Mouse (Mus musculus) heart, postnatal 36 days (tissue): ENCODE results near the gene Ctnnd2. TPM values are rescaled to one million over a fixed set of nuclear protein-coding genes. Genes with fewer than 3 reads are reported as not detected.

ENCODE experiments used
- DNase-seq, 2 experiments: peaks; one replicate each; pipeline ENCODE4 v3.0.0; 2021 to 2022
- intact Hi-C: fragments of 180-260 bp; cut with DNase I; formaldehyde crosslinking; loops from one replicate; pipeline ENCODE4 v1.15.1; 2025
- total RNA-seq, 2 experiments: library from RNA; stranded (reverse); gene quantifications; 2 replicates each; pipeline ENCODE4 v1.2.3; 2021

Ctnnd2 gene
- total RNA-seq, 2 experiments from 2014 or later = 0.11 to 0.25 TPM

DNA sequence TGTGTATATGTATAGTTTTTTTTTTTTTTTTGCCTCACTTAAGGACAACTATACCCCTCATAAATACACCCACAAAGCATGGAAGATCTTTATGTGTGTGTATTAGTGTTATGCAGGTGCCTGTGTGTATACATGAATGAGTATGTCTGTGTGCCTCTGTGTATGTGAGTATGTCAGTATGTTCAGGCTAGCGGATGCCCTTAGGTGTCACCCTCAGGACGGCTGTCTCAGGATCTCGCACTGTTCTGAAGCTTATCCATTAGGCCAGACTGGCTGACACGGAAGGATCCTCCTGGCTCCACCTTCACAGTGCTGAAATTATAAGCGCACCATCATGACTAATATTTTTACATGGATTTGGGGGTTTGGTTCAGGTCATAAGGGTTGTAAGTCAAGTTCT is 202.5 kb downstream of the Ctnnd2 start:
- no peak for DNase-seq
- intact Hi-C loops = no loop called here

- intact Hi-C loops = no loop called here
- DNase-seq = no peak
Measured at GRCm38 (mm10) chr15:30383075-30383842, 210.9 kb downstream of the Ctnnd2 start.

DNA sequence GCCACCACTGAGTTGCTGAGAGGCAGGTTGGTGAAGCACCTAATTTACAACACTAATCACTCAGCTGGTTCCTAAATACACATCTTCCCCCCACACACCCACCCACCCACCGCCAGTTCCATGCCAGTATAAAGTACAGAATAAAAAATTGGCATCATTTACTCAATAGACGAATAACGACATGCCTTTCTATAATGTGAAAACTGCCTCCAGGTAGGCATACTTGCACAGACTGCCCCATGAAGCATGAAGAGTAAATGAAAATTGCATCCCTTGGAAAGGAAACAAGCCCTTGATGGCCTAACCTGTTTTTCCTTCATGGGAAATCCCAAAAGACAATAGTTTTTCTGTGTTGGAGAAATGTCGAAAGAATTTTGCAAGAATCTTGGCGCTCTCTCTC is 212.0 kb downstream of the Ctnnd2 start:
- DNase-seq = no peak
- intact Hi-C loops = no loop called here

DNA sequence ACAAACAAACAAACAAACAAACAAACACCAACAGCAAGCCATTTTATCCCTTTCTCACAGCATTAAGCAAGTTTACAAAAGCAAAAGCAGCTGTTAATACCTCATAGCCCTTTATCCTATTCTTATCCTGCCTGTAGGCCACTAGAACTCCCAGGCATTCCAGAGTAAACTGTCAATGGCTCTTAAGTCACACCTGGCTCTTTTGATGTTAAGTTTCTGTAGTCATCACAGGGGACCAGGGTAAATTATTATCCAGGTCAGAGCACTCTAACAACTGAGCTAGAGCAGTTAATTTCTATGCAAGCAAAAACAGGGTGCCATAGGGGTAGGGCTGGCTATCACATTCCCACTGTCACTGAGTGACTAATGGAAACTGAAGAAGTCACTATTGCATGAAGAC is 214.1 kb downstream of the Ctnnd2 start:
- intact Hi-C loops = no loop called here
- no peak for DNase-seq

- intact Hi-C loops = no loop called here
- no peak for DNase-seq
Measured at GRCm38 (mm10) chr15:30387244-30387643, 214.9 kb downstream of the Ctnnd2 start.

DNA sequence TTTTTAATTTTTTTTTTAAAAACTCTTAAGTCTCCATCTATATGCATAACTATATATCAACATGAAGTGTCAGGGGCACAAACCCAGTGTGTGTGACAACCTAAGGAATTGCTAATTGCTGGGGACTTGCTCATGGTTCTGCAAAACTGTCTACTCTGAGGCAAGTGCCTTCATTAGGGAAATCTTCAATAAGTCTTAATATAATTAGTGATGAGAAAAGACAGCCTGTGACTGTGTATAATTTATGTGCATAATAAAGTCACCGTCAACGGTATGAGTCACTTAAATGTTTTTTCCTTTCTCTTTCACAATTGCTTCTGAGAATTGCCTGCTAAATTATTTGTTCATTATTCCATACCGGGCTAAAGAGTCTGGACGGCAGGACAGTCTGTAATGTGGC is 228.7 kb downstream of the Ctnnd2 start:
- intact Hi-C loops = no loop called here

DNA sequence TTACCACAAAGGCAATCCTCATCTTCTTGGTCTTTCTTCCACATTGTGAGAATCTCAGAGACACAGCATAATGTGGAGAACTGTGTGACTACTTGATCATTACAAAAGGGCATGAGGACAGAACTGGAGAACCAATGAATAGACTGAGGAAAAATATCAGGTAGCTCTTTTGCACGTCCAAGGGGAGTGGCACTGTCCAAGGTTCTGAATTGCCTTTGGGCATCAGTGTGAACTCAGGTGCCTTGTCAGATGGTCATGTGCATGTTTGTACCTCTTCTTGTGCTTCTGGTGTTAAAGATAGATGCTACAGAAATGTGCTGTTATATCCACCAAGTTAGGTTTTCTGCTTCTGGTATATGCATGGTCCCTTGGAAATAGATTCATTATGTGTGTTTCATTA is 233.9 kb downstream of the Ctnnd2 start:
- intact Hi-C loops = no loop called here
- DNase-seq = no peak

More for the DNA sequence above, 228.7 kb downstream of the Ctnnd2 start:
- no peak for DNase-seq

GRCm38 (mm10) chr15:30423146-30423545 is 250.8 kb downstream of the Ctnnd2 start:
- intact Hi-C loops = loop anchor here (10.0 kb wide), 1 partner anchor 842 kb away; no protein-coding TSS in a partner anchor
- no peak for DNase-seq

GRCm38 (mm10) chr15:30424290-30424689 is 251.9 kb downstream of the Ctnnd2 start:
- intact Hi-C loops = loop anchor here (10.0 kb wide), 1 partner anchor 841 kb away; no protein-coding TSS in a partner anchor
- no peak for DNase-seq

GRCm38 (mm10) chr15:30427342-30427741 is 254.9 kb downstream of the Ctnnd2 start:
- peak in 1 of 2 experiments; percentile 15 for DNase-seq
- intact Hi-C loops = loop anchor here (5.0 to 10.0 kb wide), 2 partner anchors 315 to 837 kb away; no protein-coding TSS in a partner anchor

GRCm38 (mm10) chr15:30439045-30439444 is 266.7 kb downstream of the Ctnnd2 start:
- DNase-seq = no peak
- intact Hi-C loops = no loop called here

DNA sequence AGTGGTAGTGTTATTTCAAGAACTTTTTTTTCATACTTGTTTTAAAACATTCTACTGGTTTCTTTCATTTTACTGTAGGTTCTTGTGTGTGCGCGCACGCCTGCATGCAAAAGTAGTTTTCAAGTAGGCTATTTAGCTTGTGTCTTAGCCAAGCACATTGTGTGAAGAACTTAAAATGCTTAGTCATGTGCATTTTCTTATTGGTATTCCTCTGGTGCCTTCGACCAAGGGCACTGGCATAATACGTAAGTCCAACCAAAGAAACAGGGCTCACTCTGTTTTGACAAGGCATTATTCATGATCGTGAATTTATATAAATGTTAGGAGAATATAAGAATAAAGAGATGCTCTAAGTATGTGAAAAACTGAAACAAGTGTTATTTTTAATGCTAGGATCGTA is 278.4 kb downstream of the Ctnnd2 start:
- intact Hi-C loops = no loop called here
- no peak for DNase-seq

DNA sequence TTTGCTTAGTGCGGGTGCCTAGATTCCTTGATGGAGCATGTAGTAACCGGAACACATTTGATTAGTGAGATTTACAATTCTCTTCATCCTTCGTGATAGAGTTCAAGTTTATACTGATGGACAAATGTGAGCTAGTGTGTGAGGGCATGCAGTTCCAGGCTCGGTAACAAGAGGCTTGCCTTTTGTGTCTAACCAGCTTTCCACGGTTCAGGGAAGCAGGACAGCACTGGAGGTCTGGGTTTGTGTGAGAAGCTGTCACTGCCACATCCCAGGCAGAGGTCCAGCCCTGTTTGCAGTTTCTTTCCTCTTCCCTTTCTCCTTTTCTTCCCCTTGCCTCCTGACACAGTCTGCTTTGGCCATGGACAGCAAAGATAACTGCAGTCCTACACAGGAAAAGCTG is 279.5 kb downstream of the Ctnnd2 start:
- intact Hi-C loops = no loop called here
- no peak for DNase-seq

GRCm38 (mm10) chr15:30457541-30458250 is 285.3 kb downstream of the Ctnnd2 start:
- intact Hi-C loops = no loop called here

DNA sequence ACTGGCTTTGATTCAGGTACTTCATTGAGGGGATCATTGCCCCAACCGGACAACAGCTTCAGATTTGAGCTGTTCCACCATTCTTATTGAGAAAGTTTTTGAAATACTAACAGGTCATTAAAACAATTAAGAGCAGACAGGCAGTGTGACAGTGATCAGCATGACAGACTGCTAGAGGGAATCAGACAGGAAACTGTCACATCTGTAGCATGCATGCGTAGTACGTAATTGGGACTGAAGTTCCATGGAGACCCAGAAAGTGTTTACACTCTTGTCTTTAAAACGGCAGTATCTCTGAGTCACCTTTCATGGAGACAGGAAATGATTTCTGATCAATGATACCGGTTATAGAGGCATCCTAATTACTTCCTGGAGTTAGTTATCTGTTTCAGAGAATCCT is 286.3 kb downstream of the Ctnnd2 start:
- no peak for DNase-seq
- intact Hi-C loops = no loop called here

More at GRCm38 (mm10) chr15:30457541-30458250, 285.3 kb downstream of the Ctnnd2 start:
- DNase-seq = no peak

GRCm38 (mm10) chr15:30460341-30461125 is 288.1 kb downstream of the Ctnnd2 start:
- intact Hi-C loops = no loop called here
- DNase-seq = no peak

GRCm38 (mm10) chr15:30462804-30463423 is 290.5 kb downstream of the Ctnnd2 start:
- no peak for DNase-seq
- intact Hi-C loops = no loop called here

- intact Hi-C loops = no loop called here
- no peak for DNase-seq
Measured at GRCm38 (mm10) chr15:30463471-30464047, 291.2 kb downstream of the Ctnnd2 start.

DNA sequence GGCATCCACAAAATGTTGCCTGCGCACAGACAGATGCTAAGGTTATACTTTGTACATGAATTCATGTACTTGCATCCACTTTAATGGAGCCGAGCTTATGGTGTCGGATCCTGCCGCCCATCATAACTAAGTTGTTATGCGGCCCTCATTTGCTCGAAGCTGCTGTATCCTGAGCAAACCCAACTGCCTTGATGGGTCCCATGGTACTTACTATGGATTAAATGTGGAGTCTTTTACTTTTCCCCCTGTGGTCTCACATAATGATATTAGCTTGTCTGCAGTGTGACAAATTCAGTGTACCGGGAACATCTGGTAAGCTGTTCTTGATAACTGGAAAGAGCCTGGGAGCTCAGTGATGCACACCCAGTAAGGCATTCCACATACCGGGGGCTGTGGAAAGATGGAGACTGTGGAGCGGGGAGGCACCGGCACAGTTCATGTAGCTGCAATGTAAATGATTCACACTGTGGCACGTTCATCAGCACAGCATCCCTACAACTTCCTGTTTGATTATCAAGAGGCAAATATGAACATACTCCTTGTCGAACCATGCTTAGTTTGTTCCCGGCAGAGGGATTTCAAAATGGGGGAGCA is 294.7 kb downstream of the Ctnnd2 start:
- no peak for DNase-seq
- intact Hi-C loops = no loop called here

DNA sequence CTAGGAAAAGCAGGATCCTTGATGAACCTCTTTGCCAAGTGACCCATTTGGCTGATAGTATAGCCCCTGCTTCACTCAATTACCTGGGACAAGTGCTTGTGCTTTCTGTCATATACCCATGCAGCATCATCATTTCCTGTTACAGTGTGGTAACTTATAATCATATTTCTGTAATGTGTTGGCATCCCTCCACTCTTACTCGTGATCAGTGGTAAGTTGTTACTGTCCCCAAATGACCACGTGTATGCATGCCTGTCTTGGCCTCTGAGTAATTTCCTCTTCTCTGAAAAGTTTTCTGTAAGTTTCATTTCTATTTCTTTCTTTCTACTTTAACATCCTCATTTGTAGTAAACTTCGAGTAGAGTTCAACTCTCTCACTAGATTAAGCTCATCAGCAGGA is 296.4 kb downstream of the Ctnnd2 start:
- no peak for DNase-seq
- intact Hi-C loops = no loop called here
